Mouse (Mus musculus) 3T3-L1 (cell line): ENCODE data around the gene Hmox1.

Experiments used
- DNase-seq: peaks from one replicate; pipeline ENCODE4 v3.0.0-alpha.2; 2015; ENCODE audit warnings: low read depth, low spot score

Hmox1 gene

GRCm38 (mm10) chr8:75088989-75089881 lies 4.2 kb upstream of the Hmox1 start:
- peak; percentile 99 for DNase-seq

GRCm38 (mm10) chr8:75090781-75091365 lies 2.5 kb upstream of the Hmox1 start:
- DNase-seq = no peak

GRCm38 (mm10) chr8:75102956-75103355 lies 9.5 kb downstream of the Hmox1 start:
- DNase-seq = no peak

GRCm38 (mm10) chr8:75103376-75103878 lies 10.0 kb downstream of the Hmox1 start:
- no peak for DNase-seq

GRCm38 (mm10) chr8:75108527-75109235 lies 15.3 kb downstream of the Hmox1 start:
- DNase-seq = peak; percentile 94

- DNase-seq = peak; percentile 100
Measured at GRCm38 (mm10) chr8:75109236-75109967, 16.0 kb downstream of the Hmox1 start, which contains the start of gene Mcm5. TSS of gene Mcm5 (plus strand) at chr8:75109569.

GRCm38 (mm10) chr8:75110093-75110492 lies 16.7 kb downstream of the Hmox1 start:
- DNase-seq = no peak

- DNase-seq = no peak
Measured at GRCm38 (mm10) chr8:75118505-75118904, 25.1 kb downstream of the Hmox1 start.

- no peak for DNase-seq
Measured at GRCm38 (mm10) chr8:75119287-75119686, 25.9 kb downstream of the Hmox1 start.

GRCm38 (mm10) chr8:75119747-75120146 lies 26.3 kb downstream of the Hmox1 start:
- no peak for DNase-seq

- DNase-seq = no peak
Measured at GRCm38 (mm10) chr8:75127406-75127805, 34.0 kb downstream of the Hmox1 start.

GRCm38 (mm10) chr8:75132485-75132884 lies 39.1 kb downstream of the Hmox1 start:
- peak; percentile 52 for DNase-seq

GRCm38 (mm10) chr8:75133399-75133798 lies 40.0 kb downstream of the Hmox1 start:
- DNase-seq = no peak

- DNase-seq = peak; percentile 6
Measured at GRCm38 (mm10) chr8:75134603-75135391, 41.4 kb downstream of the Hmox1 start.

GRCm38 (mm10) chr8:75135756-75136155 lies 42.3 kb downstream of the Hmox1 start:
- DNase-seq = no peak

GRCm38 (mm10) chr8:75136256-75136655 lies 42.8 kb downstream of the Hmox1 start:
- no peak for DNase-seq

- DNase-seq = no peak
Measured at GRCm38 (mm10) chr8:75137536-75137935, 44.1 kb downstream of the Hmox1 start.
